Mouse (Mus musculus) lung, adult 2 months (tissue): ENCODE measurements at regions not wholly inside any gene's neighbourhood (a gene's known extent, or its start where the extent isn't known, plus 50 kb on each side); places are given as distances from the start of the nearest gene placed in this dataset.
"Not testable (repeated sequence)": the region's sequence is repeated elsewhere in the genome, so short reads cannot be mapped to it uniquely, and the experiment has no call there.

Experiments used
- CTCF ChIP-seq: fragments of 200-500 bp; IDR thresholded peaks from 2 replicates; pipeline ENCODE4 v1.5.1; 2011; ENCODE audit warnings: mild to moderate bottlenecking, low read length, control low read depth; ENCODE audit not compliant: insufficient read depth
- POLR2A ChIP-seq: fragments of 200-500 bp; IDR thresholded peaks from 2 replicates; pipeline ENCODE4 v1.6.1; 2011; ENCODE audit warnings: low read depth, mild to moderate bottlenecking, control low read depth, low read length, borderline replicate concordance; ENCODE audit errors: extremely low read depth

- not testable (repeated sequence) for TF ChIP-seq POLR2A, CTCF
These were observed 105.1 kb downstream of the Sox2 start for GRCm38 (mm10) chr3:34755282-34755681.
